34 mouse cellular contexts compared by ENCODE assay signal in genomic region chr4:86591304-86591703, GRCm38 (mm10). TPM values are rescaled to one million over a fixed set of nuclear protein-coding genes. Genes with fewer than 3 reads are reported as not detected.
"Had no signal": no experiment of that assay in that cellular context is flagged by ENCODE, and none has a peak within 500 bp of the region (broad histone marks: within the 10 kb centered on the region; RNA-seq: fewer than 3 reads in every experiment).

No protein-coding gene starts in this region.

- H3K4me3 ChIP-seq: embryonic facial prominence, embryonic 10.5 days; embryonic facial prominence, embryonic 12.5 days; embryonic facial prominence, embryonic 13.5 days; embryonic facial prominence, embryonic 15.5 days; erythroblast, embryonic 14.5 days; forebrain, embryonic 10.5 days; forebrain, embryonic 12.5 days; forebrain, embryonic 13.5 days; forebrain, embryonic 15.5 days; gastrocnemius, adult 2 months; heart, adult 2 months; heart, embryonic 10.5 days had no signal

- H3K4me1 ChIP-seq: embryonic facial prominence, embryonic 10.5 days; embryonic facial prominence, embryonic 12.5 days; embryonic facial prominence, embryonic 13.5 days; embryonic facial prominence, embryonic 15.5 days; forebrain, embryonic 10.5 days; forebrain, embryonic 12.5 days; forebrain, embryonic 13.5 days; forebrain, embryonic 15.5 days; heart, embryonic 10.5 days had no signal

- H3K27me3 ChIP-seq: embryonic facial prominence, embryonic 12.5 days; embryonic facial prominence, embryonic 13.5 days; embryonic facial prominence, embryonic 15.5 days; forebrain, embryonic 12.5 days; forebrain, embryonic 13.5 days; forebrain, embryonic 15.5 days had no signal

- H3K9ac ChIP-seq: embryonic facial prominence, embryonic 12.5 days; embryonic facial prominence, embryonic 13.5 days; embryonic facial prominence, embryonic 15.5 days; forebrain, embryonic 12.5 days; forebrain, embryonic 13.5 days; forebrain, embryonic 15.5 days; forebrain, postnatal 0 days had no signal

- DNase-seq: cerebellum, adult 9-10 months; cerebellum, adult 9-11 months; cerebellum, postnatal 10 days; cerebellum, postnatal 14 days; cerebellum, postnatal 25 days; embryo, embryonic 11 days; forebrain, postnatal 0 days; gastrocnemius, adult 2 months; gastrocnemius, postnatal 10 days; gastrocnemius, postnatal 14 days; gastrocnemius, postnatal 25 days; gastrocnemius, postnatal 36 days; heart, adult 11 months; heart, adult 18-20 months; heart, adult 2 months had no signal

- H3K27ac ChIP-seq: embryonic facial prominence, embryonic 10.5 days; embryonic facial prominence, embryonic 12.5 days; embryonic facial prominence, embryonic 13.5 days; embryonic facial prominence, embryonic 15.5 days; forebrain, embryonic 10.5 days; forebrain, embryonic 12.5 days; forebrain, embryonic 13.5 days; forebrain, embryonic 15.5 days; gastrocnemius, adult 2 months; heart, adult 2 months; heart, embryonic 10.5 days had no signal

- ATAC-seq: forebrain, embryonic 13.5 days; forebrain, embryonic 14.5 days; forebrain, embryonic 15.5 days; forebrain, embryonic 16.5 days; forebrain, postnatal 0 days had no signal

- H3K9me3 ChIP-seq: embryonic facial prominence, embryonic 10.5 days; embryonic facial prominence, embryonic 12.5 days; embryonic facial prominence, embryonic 13.5 days; embryonic facial prominence, embryonic 15.5 days; forebrain, embryonic 10.5 days; forebrain, embryonic 12.5 days; forebrain, embryonic 13.5 days; forebrain, embryonic 15.5 days; heart, embryonic 10.5 days had no signal

- H3K4me2 ChIP-seq: embryonic facial prominence, embryonic 12.5 days; embryonic facial prominence, embryonic 13.5 days; embryonic facial prominence, embryonic 15.5 days; forebrain, embryonic 12.5 days; forebrain, embryonic 13.5 days; forebrain, embryonic 15.5 days had no signal

RNA-seq across cellular contexts. Expression of gene Saxo1, which starts 33.2 kb away (rescaled TPM):
- total RNA-seq: common myeloid progenitor, adult 5-6 weeks; forebrain, postnatal 0 days; gastrocnemius, adult 18-20 months; gastrocnemius, adult 2 months; gastrocnemius, adult 8-10 months; gastrocnemius, postnatal 10 days; gastrocnemius, postnatal 25 days; gastrocnemius, postnatal 36 days; granulocyte monocyte progenitor cell, adult 5-6 weeks; heart, adult 18-20 months; heart, adult 2 months; heart, adult 8-10 months had no signal
- polyA plus RNA-seq: embryonic facial prominence, embryonic 10.5 days; embryonic facial prominence, embryonic 11.5 days; embryonic facial prominence, embryonic 12.5 days; embryonic facial prominence, embryonic 15.5 days; erythroblast, embryonic 14.5 days; forebrain, embryonic 10.5 days; forebrain, embryonic 11.5 days; forebrain, embryonic 12.5 days; forebrain, embryonic 13.5 days; forebrain, embryonic 14.5 days; forebrain, embryonic 15.5 days; forebrain, embryonic 16.5 days; forebrain, postnatal 0 days; heart, embryonic 10.5 days had no signal
